In the genomic region with DNA sequence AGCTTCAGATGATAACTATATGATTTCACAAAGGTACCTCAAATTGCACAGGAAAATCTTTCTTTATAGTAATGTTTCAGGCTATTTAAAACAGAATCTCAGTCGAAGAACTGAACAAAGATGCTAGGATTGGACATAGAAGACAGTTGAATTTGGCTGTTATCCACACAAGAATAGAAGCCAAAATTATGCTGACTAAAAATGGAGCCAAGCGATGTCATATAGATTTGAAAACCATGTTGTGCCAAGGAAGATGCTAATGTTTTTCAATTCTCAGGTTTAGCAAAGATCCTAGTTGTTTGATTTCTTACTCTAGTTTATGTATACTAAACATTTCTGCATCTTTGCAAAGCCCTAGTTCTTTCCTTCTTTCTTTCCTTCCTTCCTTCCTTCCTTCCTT, we compare ENCODE assay signal across 28 mouse cellular contexts.
"Had no signal": no experiment of that assay in that cellular context is flagged by ENCODE, and none has a peak within 500 bp of the region (broad histone marks: within the 10 kb centered on the region; RNA-seq: fewer than 3 reads in every experiment).

No protein-coding gene starts in this region.

- H3K4me2 ChIP-seq: heart, embryonic 11.5 days; heart, embryonic 13.5 days; heart, embryonic 15.5 days; hindbrain, embryonic 13.5 days; hindbrain, embryonic 15.5 days; kidney, embryonic 15.5 days; limb, embryonic 13.5 days; limb, embryonic 15.5 days; liver, embryonic 13.5 days; liver, embryonic 15.5 days had no signal

- H3K27ac ChIP-seq: heart, adult 2 months; heart, embryonic 13.5 days; heart, embryonic 15.5 days; hindbrain, embryonic 13.5 days; hindbrain, embryonic 15.5 days; hindbrain, postnatal 0 days; kidney, embryonic 15.5 days; kidney, postnatal 0 days; limb, embryonic 13.5 days; limb, embryonic 15.5 days; liver, embryonic 13.5 days; liver, embryonic 15.5 days had no signal

- H3K36me3 ChIP-seq: heart, embryonic 13.5 days; heart, embryonic 15.5 days; hindbrain, embryonic 13.5 days; hindbrain, embryonic 15.5 days; kidney, embryonic 15.5 days; limb, embryonic 13.5 days; limb, embryonic 15.5 days; liver, embryonic 13.5 days; liver, embryonic 15.5 days had no signal

- H3K27me3 ChIP-seq: heart, embryonic 13.5 days; heart, embryonic 15.5 days; hindbrain, embryonic 13.5 days; hindbrain, embryonic 15.5 days; kidney, embryonic 15.5 days; limb, embryonic 13.5 days; limb, embryonic 15.5 days; liver, embryonic 13.5 days; liver, embryonic 15.5 days had no signal

- ATAC-seq: hindbrain, postnatal 0 days; intestine, embryonic 16.5 days; liver, postnatal 0 days had no signal

- H3K9ac ChIP-seq: heart, embryonic 13.5 days; heart, embryonic 15.5 days; hindbrain, embryonic 13.5 days; hindbrain, embryonic 15.5 days; kidney, embryonic 15.5 days; limb, embryonic 13.5 days; limb, embryonic 15.5 days; liver, embryonic 13.5 days; liver, embryonic 15.5 days; liver, postnatal 0 days had no signal

- H3K4me1 ChIP-seq: heart, embryonic 13.5 days; heart, embryonic 15.5 days; hindbrain, embryonic 13.5 days; hindbrain, embryonic 15.5 days; kidney, embryonic 15.5 days; limb, embryonic 13.5 days; limb, embryonic 15.5 days; liver, embryonic 13.5 days; liver, embryonic 15.5 days had no signal

- H3K4me3 ChIP-seq: heart, adult 2 months; heart, embryonic 13.5 days; heart, embryonic 15.5 days; hindbrain, embryonic 13.5 days; hindbrain, embryonic 15.5 days; kidney, embryonic 15.5 days; limb, embryonic 13.5 days; limb, embryonic 15.5 days; liver, embryonic 13.5 days; liver, embryonic 15.5 days had no signal

- DNase-seq: gastrocnemius, postnatal 14 days; gastrocnemius, postnatal 36 days; heart, adult 11 months; heart, adult 2 months; heart, postnatal 14 days; heart, postnatal 36 days; kidney, adult 11 months; kidney, adult 2 months; kidney, adult 9 months; kidney, postnatal 14 days; kidney, postnatal 36 days; layer of hippocampus, adult 9-11 months; layer of hippocampus, postnatal 36 days; left cerebral cortex, postnatal 4 days; liver, embryonic 13.5 days; liver, postnatal 0 days had no signal

- H3K9me3 ChIP-seq: heart, embryonic 13.5 days; heart, embryonic 15.5 days; hindbrain, embryonic 13.5 days; hindbrain, embryonic 15.5 days; kidney, embryonic 15.5 days; limb, embryonic 13.5 days; limb, embryonic 15.5 days; liver, embryonic 13.5 days; liver, embryonic 15.5 days had no signal
